Mouse (Mus musculus) heart, adult 2 months (tissue): ENCODE data around the gene Foxc2.

Source experiments
- CTCF ChIP-seq: fragments of 200-600 bp; IDR thresholded peaks from 2 replicates; pipeline ENCODE4 v1.8.1; 2022; ENCODE audit warnings: antibody characterized with exemption, mild to moderate bottlenecking, moderate library complexity
- EP300 ChIP-seq: fragments of 200-500 bp; IDR thresholded peaks from 2 replicates; pipeline ENCODE4 v1.6.1; 2011; ENCODE audit warnings: low read depth, low read length, control low read depth; ENCODE audit not compliant: insufficient read depth
- POLR2A ChIP-seq: fragments of 200-500 bp; IDR thresholded peaks from 2 replicates; pipeline ENCODE4 v1.6.1; 2011; ENCODE audit warnings: mild to moderate bottlenecking, low read depth, low read length, control low read depth; ENCODE audit not compliant: insufficient read depth

GRCm38 (mm10) chr8:121086004-121086900 is 29.7 kb upstream of the Foxc2 start:
- TF ChIP-seq CTCF (no peak), POLR2A (no peak), EP300 (no peak)
